Mouse (Mus musculus) hematopoietic stem cell, adult 5-6 weeks (primary cell): ENCODE results near the gene Kcng4. TPM values are rescaled to one million over a fixed set of nuclear protein-coding genes. Genes with fewer than 3 reads are reported as not detected.

Source experiments
- ATAC-seq, 2 experiments: fragments of 125-278 bp in 1 of 2; replicated peaks in 1 of 2; 2 replicates each; pipeline ENCODE4 v1.8.0; 2016 to 2017; ENCODE audit warnings: inconsistent platforms in 2 of 2, mild to moderate bottlenecking in 2 of 2, moderate number of reproducible peaks in 2 of 2, low read depth in 1 of 2, moderate TSS enrichment in 1 of 2; ENCODE audit not compliant: low FRiP score in 2 of 2, poor library complexity in 2 of 2, severe bottlenecking in 2 of 2, insufficient read depth in 1 of 2, low TSS enrichment in 1 of 2
- total RNA-seq: library from RNA; stranded (forward); fragments of 172-1452, 232-1000 nt; gene quantifications from 2 replicates; pipeline ENCODE4 v1.2.3, GENCODE M21; 2017

Gene Kcng4
- total RNA-seq, 1 experiment from 2014 or later, result not detected

DNA sequence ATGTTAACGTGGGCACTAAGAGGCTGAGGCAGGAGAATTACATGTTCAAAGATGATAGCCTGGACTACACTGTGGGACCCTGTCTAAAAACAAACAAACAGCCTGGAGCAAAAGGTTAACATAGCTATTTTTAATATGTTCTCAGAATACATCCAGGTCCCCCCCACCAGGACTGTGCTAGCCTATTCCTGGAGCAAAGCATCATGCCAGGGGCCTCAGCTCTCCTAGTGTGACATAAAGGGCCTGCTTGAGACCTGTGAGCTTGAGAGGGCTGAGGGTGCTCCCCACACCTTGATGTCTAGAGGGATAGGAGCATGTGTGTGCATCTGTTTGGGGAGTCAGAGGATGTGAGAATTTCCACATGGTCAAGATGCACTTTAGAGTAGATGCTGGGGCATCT, 11.7 kb downstream of the Kcng4 start:
- ATAC-seq, result no peak

DNA sequence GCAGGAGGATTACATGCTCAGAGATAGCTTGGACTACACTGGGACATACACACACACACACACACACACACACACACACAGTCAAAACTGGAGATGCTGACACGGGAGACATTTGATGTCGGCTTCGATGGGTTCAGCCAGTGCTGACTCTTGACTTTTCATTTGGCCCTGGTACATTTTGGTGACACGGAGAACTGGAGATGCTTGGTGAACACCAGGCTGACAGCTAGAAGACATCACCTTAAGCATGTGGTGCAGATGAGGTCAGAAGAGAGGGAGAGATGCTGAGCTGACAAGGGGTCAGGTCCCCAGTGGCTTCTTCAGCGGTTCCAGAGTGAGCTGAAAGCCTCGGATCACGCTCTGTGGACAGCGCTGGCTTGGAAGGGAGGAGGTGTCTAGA, 12.4 kb downstream of the Kcng4 start:
- no peak for ATAC-seq

DNA sequence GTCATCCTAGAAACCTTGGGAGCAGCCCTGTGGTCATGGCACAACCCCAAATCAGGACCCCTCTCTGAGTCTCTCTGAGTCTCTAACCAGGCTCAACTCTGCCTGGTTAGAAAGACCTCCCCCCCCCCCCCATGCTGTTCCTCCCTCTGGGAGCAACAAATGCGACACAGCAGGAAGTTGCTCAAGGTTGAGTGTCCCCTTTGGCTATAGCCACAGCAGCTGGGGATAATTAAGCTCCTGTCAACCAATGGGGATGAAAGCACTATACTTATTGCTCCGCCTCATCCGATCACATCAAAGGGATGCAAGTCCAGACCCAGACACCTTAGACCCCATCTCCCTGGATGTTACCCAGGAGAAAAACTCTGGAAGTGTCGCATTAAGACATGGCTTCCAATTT, 12.9 kb downstream of the Kcng4 start:
- no peak for ATAC-seq

DNA sequence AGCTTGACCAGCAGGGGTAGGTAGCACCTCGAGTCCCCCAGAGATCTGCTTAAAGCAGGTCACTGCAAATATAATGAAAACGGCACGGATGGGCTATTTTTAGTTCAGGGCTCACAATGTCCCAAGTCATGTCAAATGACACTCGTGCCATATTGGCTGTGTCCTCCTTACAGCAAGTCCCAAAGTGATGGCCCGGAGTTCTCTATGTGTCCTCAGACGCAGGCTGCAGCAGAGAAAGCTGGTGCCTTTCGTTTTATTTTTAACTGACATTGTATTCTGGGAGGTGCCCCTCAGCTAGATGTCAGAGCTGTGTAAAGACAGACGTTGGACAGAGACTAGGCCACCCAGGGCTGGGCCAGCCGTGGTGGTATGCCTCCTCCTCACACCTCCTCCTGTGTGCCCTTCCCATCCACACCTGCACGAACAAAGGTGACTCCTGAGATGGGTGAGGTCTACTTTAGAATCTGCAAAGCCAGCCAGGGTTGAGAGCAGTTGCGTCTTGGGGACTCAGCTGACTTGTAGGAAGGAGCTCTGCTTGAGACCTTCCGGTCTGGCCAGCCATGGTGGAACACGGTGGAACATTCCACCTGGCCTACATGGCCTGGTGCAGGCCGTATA, 14.5 kb downstream of the Kcng4 start:
- ATAC-seq, result no peak

DNA sequence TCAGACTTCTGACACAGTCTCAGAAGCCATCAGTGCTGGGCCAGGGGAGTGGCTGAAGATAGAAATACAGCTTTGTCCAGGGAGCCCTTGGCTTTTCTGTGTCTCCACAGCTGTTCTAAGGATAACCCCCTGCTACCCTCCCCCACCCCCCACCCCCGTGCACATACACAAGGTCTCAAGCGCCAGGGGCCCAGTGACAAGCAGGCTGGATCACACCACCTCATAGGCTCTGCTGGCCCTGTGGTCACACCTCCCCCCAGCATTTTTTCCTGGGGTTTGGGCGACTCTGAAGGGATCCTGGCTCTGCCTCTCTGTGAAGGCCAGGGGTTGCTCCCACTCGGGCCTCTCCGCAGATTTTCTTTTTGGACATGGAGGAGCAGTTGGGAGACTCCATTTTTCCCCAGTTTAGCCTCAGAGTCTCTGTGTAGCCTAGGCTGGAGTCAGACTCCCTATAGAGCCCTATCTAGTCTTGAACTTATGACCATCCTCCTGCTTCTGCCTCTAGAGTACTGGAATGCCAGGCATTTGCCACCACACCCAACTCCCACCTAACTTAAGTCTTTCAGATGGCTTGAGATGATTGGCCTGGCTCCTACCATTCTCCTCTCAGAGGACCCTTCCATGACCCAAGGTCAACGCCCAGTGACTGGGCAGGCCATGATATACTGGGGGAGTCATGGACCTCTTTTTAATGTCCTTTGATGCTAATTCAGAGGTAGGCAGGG, 15.2 kb downstream of the Kcng4 start:
- no peak for ATAC-seq

DNA sequence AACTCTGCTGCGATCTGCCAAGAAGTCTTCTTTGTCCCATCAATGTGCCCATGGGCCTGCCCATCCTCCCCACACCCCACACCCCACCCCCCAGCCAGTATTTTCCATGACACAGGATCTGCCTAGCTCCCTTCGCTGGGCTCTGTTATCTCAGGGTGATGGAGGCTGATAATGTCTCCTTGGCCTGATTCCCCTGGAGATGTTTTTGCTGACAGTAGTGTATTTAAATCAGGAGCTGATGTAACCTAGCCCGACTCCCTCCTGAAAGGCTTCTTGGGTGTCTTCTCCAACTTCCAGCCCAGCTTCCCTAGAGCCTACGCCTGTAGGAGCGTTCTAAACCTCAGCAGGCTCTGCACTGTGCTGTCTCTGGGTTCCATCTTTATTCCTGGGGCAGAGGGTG, 16.6 kb downstream of the Kcng4 start:
- no peak for ATAC-seq

DNA sequence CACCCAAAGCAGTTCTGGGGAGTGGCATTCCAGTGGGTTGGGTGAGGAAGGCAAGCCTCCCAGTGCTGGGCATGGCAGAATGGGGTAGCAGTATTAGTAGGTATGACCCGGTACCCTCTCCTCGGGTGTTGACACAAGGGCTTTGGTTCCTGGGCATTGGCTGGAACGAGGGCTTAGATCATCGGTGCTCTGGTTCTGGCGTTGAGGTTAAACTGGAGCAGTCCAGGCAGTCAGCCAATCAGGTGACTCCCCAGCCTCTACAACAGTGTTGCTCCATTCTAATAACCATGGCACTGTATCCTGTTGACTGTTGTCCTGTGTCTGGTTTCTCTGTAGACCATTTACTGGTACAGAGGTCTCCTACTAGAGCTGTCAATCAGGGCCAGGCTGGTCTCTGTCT, 17.9 kb downstream of the Kcng4 start:
- ATAC-seq, result no peak

DNA sequence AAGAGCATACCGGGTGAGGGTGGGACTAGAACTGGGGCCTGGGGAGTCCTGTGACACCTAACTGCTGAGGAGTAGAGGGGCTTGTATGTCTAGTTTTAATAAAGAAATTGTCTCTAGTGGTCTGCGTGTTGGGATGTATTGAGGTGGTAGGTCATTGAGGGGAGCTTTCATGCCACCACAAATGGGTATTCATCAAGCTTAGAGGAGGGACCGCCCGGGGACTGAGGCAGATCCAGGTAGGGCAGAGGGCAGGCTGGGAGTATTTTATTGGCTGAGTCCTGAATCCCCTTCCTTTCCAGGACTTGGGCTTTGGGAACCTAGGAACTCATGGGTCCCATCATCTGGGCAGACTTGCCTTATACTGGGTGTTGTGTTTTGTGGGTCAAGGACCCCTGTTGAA, 18.7 kb downstream of the Kcng4 start:
- no peak for ATAC-seq

DNA sequence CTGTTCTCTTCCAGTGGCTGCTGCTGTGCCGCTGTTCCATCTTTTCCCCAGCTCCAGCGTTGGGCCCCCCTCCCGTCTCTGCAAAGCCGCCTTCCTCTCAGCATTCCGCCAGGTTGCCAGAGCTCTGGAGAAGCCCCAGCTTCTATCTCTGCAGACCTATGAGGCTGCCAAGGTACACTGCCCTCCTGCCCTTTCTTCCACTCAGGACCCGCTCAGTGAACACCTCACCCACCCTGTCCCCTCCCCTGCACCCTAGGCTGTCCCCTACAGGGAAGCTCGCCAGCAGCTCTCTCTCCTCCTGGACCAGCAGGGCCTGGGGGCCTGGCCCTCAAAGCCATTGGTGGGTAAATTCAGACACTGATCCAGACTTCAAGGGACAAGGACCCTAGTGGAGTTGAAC, 19.1 kb downstream of the Kcng4 start:
- no peak for ATAC-seq

DNA sequence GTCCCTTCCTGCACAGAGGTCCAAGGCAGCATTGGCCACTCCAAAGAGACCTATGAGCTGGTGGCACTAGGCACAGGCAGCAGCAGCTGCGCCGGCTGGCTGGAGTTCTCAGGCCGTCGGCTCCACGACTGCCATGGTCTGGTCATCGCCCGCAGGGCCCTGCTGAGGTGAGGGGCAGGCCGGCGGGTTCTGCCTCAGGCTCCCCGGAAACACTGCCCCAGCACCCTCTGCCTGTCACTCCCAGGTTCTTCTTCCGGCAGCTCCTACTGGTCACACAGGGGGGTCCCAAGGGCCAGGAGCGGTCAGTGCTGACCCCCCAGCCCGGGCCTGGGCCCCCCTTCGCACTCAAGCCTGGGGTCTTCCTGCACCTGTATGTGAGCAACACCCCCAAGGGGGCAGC, 20.4 kb downstream of the Kcng4 start:
- ATAC-seq, result no peak

DNA sequence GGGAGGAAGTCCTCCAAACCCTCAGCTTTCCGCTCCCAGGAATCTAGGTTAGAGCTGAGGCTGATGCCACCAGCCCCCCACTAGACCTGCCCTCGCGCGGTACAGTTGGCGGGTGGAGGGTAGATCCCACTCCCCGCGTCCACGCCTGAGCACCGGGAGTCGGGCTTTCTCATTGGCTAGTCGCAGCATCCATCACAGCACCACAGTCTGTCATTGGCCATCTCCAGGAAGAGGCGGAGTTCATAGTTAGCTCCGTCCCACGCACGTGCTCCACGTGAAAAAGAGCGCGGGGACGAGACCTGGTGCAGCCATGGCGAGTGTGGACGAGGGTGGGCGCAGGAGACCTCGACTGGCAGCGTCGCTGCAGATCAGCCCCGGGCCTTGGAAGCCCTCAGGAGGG, 23.0 kb downstream of the Kcng4 start, which contains the start of gene Adad2:
Gene Adad2, plus strand, starts transcription at position 277 of the 400 bp plus-strand sequence.
- no peak for ATAC-seq

DNA sequence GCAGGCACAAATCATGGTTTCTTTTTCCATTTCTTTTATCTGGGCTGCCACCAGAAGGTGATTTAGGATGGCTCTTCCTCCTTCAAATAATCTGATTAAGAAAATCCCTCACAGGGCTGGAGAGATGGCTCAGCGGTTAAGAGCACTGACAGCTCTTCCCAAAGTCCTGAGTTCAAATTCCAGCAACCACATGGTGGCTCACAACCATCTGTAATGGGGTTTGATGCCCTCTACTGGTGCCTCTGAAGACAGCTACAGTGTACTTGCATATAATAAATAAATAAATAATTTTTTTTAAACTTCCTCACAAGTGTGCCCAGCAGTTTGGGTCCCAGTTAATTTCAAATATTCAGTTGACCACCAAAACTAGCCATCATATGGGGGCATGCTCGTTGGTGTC, 29.3 kb downstream of the Kcng4 start:
- no peak for ATAC-seq

DNA sequence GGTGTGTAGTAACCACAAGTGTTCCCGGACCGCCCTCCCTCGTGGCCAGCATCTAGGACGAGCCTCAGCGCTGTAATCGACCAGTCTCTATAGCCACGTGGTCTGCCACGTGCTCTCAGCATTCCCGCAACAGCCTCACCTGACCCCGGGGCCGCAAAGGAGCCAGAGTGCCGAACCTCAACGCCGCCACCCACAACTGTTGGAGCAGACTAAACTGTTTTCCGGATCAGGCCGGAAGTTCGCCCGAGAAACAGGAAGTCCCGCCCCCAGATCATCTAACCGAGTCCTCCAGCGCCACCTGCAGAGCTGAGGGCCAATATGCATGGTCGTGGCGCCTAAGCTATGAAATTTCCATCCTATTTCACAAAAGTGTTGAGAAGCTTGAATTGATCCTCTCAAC, 30.5 kb downstream of the Kcng4 start, which contains the start of gene Taf1c:
Gene Taf1c, minus strand, starts transcription at position 227 of the 400 bp plus-strand sequence.
- peak; percentile 97 to 99 for ATAC-seq

DNA sequence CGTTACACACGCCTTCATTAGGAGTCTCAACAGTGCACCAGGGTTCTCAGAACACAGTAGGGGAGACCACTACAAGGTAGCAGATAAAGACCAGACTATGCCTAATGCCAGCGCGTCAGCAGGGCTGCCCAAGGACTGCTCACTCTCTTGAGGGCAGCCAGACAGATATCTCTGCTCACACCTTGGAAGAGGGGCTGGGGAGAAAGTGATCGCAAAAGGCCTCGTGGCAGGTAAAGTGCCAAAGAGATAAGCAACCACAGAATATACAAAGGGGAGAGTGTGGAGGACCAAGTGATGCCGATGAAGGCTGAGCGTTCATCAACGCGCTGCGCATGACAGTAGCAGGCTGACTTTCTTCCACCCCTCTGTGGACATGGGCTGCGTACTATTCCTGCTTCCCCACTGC, 31.1 kb downstream of the Kcng4 start:
- ATAC-seq, result peak; percentile 23 to 42; a peak in 3 of 4 replicates

DNA sequence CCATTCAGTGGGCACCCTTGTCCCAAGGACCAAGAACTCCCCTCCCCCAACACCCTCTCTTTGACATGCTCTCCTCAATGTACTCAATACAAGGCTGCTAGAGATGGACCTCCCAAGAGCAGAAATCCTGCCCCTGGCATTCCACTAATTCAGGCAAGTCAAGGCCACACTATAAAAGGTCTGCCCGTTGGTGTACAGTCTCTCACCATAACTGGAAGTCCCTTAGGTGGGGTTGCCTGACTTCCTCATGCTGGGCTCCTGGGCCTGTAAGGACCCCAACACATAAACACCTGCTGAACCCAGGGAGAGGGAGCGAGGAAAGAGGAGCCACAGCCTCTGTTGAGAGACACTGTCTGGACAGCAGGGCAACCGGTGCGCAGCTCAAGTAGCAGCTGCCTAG, 31.7 kb downstream of the Kcng4 start:
- no peak for ATAC-seq

DNA sequence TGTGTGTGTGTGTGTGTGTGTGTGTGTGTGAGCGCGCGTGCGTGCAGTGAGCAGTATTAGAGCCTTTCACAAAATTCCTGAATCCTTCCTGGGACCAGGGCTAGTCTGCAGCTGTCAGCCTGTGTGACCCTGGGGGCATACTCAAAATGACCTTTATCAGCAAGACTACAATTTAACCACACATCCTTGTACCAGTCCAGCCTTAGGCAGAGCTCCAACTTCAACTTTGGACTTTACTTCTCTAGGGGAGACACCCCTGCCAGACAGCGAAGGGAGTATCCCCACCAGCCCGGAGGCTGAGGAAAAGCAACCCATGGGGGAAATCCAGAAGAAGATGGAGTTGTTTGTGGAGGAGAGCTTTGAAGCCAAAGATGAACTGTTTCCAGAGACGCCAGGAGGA, 44.0 kb downstream of the Kcng4 start:
- ATAC-seq, result no peak

DNA sequence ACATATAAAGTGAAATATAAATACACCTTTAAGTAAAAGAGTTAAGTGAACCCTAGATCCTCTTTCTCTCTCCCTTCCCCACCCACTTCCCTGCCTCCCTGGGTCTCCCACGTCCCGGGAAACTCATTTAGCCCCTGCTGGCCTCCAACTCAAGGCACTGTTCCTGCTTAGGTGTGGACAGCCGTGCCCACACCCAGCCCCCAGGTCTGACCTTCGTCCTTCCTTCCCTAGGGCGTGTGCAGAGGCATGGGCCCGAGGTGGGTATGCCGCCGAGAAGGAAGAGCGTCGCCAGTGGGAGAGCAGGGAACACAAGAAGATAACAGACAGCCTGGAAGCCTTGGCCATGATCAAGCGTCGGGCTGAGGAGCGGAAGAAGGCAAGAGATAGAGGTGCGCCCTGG, 45.1 kb downstream of the Kcng4 start:
- no peak for ATAC-seq

DNA sequence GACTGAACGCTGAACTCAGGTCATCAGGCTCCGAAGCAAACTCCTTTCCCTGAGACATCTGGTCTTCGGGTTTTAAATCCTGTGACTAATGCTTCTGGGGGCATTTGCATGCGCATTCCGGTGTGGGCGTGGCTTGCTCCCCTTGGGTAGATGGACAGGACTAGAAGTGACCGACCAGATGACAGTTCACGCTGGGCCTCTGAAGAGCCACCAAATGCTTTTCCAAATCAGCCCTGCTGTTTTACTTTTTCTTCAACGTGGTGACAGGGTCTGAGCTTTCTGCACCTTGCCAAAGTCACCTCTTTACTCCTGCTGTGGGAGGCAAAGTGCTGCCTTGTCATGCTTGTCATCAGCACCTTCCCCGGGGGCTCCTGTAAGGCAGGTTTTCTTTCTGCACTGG, 46.6 kb downstream of the Kcng4 start:
- ATAC-seq, result no peak

DNA sequence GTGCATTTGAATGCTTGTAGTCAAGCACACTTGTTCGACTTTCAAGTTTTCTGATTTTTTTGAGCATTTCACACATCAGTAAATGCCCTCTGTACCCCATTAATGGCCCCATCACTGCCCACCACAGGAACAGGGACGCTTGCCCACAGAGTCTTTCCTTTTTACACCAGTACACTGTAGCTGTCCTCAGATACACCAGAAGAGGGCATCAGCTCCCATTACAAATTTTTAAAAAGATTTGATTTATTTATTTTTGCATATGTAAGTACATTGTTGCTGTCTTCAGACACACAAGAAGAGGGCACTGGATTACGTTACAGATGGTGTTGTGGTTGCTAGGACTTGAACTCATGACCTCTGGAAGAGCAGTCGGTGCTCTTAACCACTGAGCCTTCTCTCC, 47.2 kb downstream of the Kcng4 start:
- ATAC-seq, result no peak
